Mouse (Mus musculus) thymus, postnatal 0 days (tissue): ENCODE measurements at regions not wholly inside any gene's neighbourhood (a gene's known extent, or its start where the extent isn't known, plus 50 kb on each side); places are given as distances from the start of the nearest gene placed in this dataset.

Experiments used
- DNase-seq: peaks from one replicate; pipeline ENCODE4 v3.0.0-alpha.2; 2015; ENCODE audit warnings: low spot score

GRCm38 (mm10) chr12:39952854-39953253 is 85.0 kb downstream of the Arl4a start:
- no peak for DNase-seq

GRCm38 (mm10) chr12:39951911-39952310 is 85.9 kb downstream of the Arl4a start:
- no peak for DNase-seq

DNA sequence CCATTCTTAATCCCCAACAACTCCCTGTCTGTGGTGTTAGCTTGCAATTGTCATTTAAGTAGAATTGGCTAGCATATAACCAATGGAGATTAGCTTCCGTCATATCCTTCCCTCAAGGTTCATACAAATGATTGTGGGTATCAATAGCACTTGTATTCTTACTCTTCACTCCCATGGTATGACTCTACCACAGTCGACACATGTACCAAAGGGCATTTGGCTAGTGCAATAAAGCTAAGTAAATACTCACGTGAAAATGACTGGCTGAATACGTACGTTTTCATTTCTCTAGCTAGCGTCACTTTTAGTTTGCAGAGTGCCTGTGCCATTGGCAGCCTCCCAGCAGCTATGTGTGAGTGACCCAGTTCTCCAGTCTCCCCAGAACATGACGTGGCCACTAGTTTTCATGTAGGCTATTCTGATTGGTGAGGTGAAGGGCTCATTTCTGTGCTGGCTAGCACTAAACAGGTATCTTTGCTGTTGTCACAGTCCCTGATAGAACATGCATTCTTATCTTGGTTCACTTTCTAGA is 87.5 kb downstream of the Arl4a start:
- no peak for DNase-seq

- DNase-seq, result no peak
Measured at GRCm38 (mm10) chr12:39942910-39943309, 94.9 kb downstream of the Arl4a start.

DNA sequence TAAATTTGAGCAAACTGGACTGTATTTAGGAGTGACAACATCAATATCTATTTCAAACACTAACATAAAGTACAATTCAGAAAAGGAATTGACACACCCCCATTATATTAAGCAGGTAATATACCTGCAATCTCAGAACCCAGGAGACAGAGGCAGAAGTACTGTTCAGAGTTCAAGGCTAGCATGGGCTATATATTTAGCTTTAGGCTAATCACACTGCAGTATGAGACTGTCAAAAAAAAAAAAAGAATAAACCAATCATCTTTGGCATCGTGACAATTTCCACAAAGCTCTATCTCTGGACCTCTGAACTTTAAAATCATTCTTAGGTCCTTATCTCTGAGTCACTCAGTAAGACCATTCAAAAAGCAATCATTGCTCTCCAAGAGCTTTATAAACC is 96.7 kb downstream of the Arl4a start:
- DNase-seq, result no peak

DNA sequence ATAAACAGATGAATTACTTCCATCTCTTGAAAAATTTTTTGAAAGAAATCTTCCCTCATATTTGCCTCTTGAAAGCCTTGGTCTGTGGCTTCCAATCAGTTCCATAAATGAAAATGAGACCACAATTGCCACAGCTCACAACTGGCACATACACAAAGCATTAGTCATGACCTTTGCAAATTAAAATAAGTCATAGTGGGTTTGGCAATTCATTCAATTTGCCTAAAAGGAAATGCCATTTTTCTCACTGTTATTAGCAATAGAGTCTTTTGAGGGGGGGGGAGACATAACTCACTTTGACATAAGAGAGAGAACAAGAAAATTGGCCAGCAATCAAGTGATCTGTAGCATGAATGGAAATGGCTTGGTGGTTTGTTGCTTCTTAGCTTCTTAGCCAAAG is 98.8 kb downstream of the Arl4a start:
- DNase-seq, result no peak

- no peak for DNase-seq
Measured at GRCm38 (mm10) chr12:39938211-39938610, 99.6 kb downstream of the Arl4a start.

GRCm38 (mm10) chr12:39936331-39936730 is 101.5 kb downstream of the Arl4a start:
- DNase-seq, result no peak

- DNase-seq, result no peak
Measured at GRCm38 (mm10) chr12:39935775-39936174, 102.0 kb downstream of the Arl4a start.

- no peak for DNase-seq
Measured at GRCm38 (mm10) chr12:39934877-39935276, 102.9 kb downstream of the Arl4a start.

- DNase-seq, result no peak
Measured at GRCm38 (mm10) chr12:39931251-39931650, 106.6 kb downstream of the Arl4a start.

DNA sequence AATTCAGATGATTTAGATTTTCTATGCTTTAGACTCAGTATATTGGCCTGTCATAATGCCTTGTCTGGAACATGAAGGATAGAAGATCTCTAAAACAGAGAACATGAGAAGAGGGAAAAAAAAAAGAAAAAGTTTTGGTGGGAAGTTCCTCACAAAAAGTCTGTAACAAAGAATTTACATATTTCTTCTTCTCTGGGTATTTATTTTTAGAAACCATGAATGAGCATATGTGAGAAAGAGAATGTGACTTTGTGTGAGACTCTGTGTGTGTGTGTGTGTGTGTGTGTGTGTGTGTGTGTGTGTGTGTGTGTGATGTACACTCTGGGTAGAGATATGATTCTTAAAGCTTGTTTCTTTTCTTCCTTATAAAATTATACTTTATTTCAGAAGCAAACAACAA is 109.9 kb downstream of the Arl4a start:
- no peak for DNase-seq

DNA sequence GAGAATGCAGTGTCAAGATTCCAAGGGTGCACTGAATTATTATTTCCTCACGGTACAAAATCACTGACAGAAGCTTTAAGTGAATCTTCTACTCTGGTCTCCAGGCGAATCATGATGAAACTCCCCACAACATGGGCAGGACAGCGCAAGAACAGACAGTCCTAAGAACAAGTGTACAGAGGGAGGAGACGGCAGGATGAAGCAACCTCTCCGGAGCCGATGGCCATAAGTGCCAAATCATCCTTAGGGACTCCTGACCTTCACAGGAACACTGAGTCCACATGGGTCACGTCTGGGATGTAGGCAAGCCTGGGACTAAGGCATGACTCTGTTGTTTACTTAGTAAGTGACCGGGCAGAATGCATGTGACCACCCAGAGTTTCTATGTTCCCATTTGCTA is 110.8 kb downstream of the Arl4a start:
- no peak for DNase-seq

DNA sequence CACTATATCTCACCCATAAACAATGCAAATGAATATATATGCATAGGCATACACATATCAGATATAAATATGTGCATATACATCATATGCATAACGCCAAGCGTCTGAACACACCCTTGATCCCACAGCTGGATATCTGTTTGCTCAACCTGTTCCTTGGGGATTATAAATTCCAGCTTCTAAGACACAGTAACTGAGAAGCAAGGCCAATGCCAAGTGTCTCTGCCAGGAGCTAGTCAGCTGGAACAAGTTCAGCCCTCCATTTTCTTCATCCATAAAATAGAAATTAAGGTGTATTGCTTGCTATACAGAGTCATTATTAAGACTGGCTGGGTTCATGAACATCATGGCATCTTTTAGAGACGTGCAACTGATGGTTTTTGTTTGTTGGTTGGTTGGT is 116.3 kb downstream of the Arl4a start:
- no peak for DNase-seq

DNA sequence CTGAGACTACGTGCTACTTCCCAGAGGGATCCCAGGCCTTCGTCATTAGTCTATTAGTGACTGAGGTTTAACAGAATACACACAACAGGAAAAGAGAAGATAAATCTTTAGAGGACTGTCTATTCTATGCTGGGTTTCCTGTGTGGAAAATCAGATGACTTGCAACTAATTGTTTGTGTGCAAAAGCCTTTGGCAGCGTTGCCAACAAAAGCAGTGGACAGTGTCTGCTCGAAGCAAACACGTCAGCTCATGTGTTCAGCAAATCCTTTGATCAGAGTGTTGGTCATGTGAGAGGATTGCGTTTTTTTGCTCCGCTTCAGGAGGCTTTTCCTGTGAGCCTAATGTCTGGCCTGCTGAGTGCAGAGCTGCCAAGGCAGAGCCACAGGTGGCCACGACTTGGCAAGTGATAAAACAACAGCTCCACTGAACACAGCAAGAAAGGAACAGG is 117.3 kb downstream of the Arl4a start:
- DNase-seq, result no peak

DNA sequence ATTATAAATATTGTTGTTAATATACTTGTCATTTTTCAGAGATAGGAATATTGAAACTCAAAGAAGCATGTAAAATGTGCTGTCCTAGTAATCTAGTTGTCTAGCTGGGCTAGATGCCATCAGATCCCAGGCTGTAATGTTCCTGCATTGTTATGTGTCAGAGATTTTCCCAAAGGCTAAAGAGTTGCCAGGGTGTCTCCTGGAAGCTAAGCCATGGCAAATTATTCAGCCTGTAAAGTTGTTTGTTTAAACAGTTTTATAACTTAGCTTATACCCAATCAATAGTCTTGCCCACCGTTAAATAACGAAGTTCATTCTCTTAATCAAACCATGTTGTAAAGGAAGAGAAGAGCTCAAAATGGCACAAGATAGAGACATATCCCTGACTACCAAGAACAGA is 117.9 kb downstream of the Arl4a start:
- DNase-seq, result no peak

GRCm38 (mm10) chr12:39888493-39888892 is 149.3 kb downstream of the Arl4a start:
- no peak for DNase-seq

DNA sequence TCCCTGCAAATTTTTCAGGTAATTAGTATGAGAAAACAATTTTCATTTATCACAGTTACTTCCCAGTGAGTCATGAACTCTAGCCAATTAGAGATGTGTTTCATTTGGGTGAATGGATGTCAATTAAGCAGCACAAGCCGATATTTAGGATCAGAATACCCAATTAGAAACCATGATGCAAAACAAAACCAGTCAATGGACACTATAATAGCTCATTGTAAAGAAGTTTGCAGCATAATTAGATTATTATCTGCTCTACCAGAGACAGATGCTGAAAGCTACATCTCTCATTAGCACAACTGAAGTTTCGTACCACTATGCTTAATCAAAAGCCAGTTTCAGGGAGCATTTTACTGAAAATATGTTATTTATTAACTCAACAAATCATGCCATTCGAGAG is 152.5 kb downstream of the Arl4a start:
- DNase-seq, result no peak

DNA sequence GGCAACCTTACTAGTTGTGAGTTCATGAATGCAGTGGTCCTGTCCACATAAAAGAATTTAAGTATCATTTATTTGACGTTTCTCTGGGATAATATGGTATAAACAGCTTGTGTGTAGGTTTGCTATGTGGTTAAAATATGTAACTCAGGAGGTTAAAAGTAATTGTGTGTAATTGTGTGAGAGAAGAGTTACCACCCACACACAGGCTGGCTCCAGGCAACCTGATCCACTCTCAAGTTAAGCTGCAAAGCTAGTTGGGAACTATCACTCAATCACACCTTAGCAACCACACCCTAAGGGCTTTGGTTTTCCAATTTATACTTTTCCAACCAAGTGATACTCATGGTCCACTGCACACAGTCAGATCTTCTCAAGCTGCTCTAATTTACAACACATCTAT is 157.5 kb downstream of the Arl4a start:
- DNase-seq, result no peak

GRCm38 (mm10) chr12:39873917-39874316 is 163.9 kb downstream of the Arl4a start:
- no peak for DNase-seq

GRCm38 (mm10) chr12:39861797-39862196 is 176.0 kb downstream of the Arl4a start:
- no peak for DNase-seq

- no peak for DNase-seq
Measured at GRCm38 (mm10) chr12:39851610-39852009, 186.2 kb downstream of the Arl4a start.

- DNase-seq, result no peak
Measured at GRCm38 (mm10) chr12:39849346-39850058, 188.3 kb downstream of the Arl4a start.
